Mouse (Mus musculus) neural tube, embryonic 14.5 days (tissue): ENCODE data around the gene Insrr. TPM values are rescaled to one million over a fixed set of nuclear protein-coding genes. Genes with fewer than 3 reads are reported as not detected.

Source experiments
- ATAC-seq: fragments of 200-750 bp; cut with Nextera tagmentation; 2 replicates; pipeline ENCODE4 v1.8.0; 2017; ENCODE audit warnings: low read depth, mild to moderate bottlenecking, moderate TSS enrichment, moderate library complexity
- H3K27ac ChIP-seq: fragments of 300-500 bp; sonication (generic); 2 replicates; pipeline ENCODE4 v1.5.1; 2014; ENCODE audit warnings: low read depth, mild to moderate bottlenecking, control low read depth, low read length, moderate library complexity, mixed read lengths
- H3K27me3 ChIP-seq: fragments of 300-500 bp; sonication (generic); 2 replicates; pipeline ENCODE4 v1.6.1; 2014; ENCODE audit warnings: low read length; ENCODE audit not compliant: control insufficient read depth, insufficient read depth
- H3K36me3 ChIP-seq: fragments of 300-500 bp; sonication (generic); 2 replicates; pipeline ENCODE4 v1.6.1; 2014; ENCODE audit warnings: low read length, mixed read lengths; ENCODE audit not compliant: control insufficient read depth, insufficient read depth
- H3K4me1 ChIP-seq: fragments of 300-500 bp; sonication (generic); 2 replicates; pipeline ENCODE4 v1.6.1; 2014; ENCODE audit warnings: low read length; ENCODE audit not compliant: control insufficient read depth, insufficient read depth
- H3K4me2 ChIP-seq: fragments of 300-500 bp; sonication (generic); 2 replicates; pipeline ENCODE4 v1.6.1; 2014; ENCODE audit warnings: mild to moderate bottlenecking, low read depth, low read length, control low read depth
- H3K4me3 ChIP-seq: fragments of 300-500 bp; sonication (generic); 2 replicates; pipeline ENCODE4 v1.5.1; 2014; ENCODE audit warnings: low read depth, low read length, control low read depth, mixed read lengths
- H3K9ac ChIP-seq: fragments of 300-500 bp; sonication (generic); replicated peaks from 2 replicates; pipeline ENCODE4 v1.6.1; 2014; ENCODE audit warnings: low read depth, mild to moderate bottlenecking, control low read depth, low read length, mixed read lengths
- H3K9me3 ChIP-seq: fragments of 300-500 bp; sonication (generic); 2 replicates; pipeline ENCODE4 v1.6.1; 2016; ENCODE audit warnings: low read length; ENCODE audit not compliant: control insufficient read depth
- WGBS: fragments of 180-500 bp; shearing (Covaris S2); extraction: QIAGEN DNeasy Blood & Tissue Kit; methylation state at CpG from one replicate; pipeline ENCODE4 v1.1.7; 2014; 5-methylcytosine and 5-hydroxymethylcytosine counted together
- polyA plus RNA-seq: library from polyadenylated mRNA; unstranded; fragments of >200 nt; fragmentation: Nextera tagmentation; extraction: Ambion mirVana; gene quantifications from 2 replicates; pipeline ENCODE4 v1.2.1, GENCODE M21; 2014

Insrr gene
- polyA plus RNA-seq, 1 experiment from 2014 or later, result 0.27 TPM

GRCm38 (mm10) chr3:87761408-87762375 is 35.1 kb upstream of the Insrr start:
- no peak overlapping the region for H3K4me3 ChIP-seq
- H3K9ac ChIP-seq, result no peak overlapping the region
- no peak for ATAC-seq
- H3K9me3 ChIP-seq, result no peaks in the 10 kb centered on the region
- WGBS, result 84% methylated on average over 20 of the region's 20 CpGs
- no peaks in the 10 kb centered on the region for H3K27me3 ChIP-seq
- no peaks in the 10 kb centered on the region for H3K4me1 ChIP-seq
- no peak overlapping the region for H3K4me2 ChIP-seq
- no peaks in the 10 kb centered on the region for H3K36me3 ChIP-seq
- H3K27ac ChIP-seq, result no peak overlapping the region

GRCm38 (mm10) chr3:87763202-87763601 is 33.5 kb upstream of the Insrr start:
- Histone ChIP-seq H3K9ac (no peak overlapping the region), H3K27ac (no peak overlapping the region), H3K4me1 (no peaks in the 10 kb centered on the region), H3K36me3 (no peaks in the 10 kb centered on the region), H3K9me3 (no peaks in the 10 kb centered on the region), H3K27me3 (no peaks in the 10 kb centered on the region), H3K4me2 (no peak overlapping the region), H3K4me3 (no peak overlapping the region)
- 67% methylated on average over 4 of the region's 4 CpGs for WGBS
- no peak for ATAC-seq

- Histone ChIP-seq H3K4me2 (no peak overlapping the region), H3K9ac (no peak overlapping the region), H3K36me3 (no peaks in the 10 kb centered on the region), H3K4me3 (no peak overlapping the region), H3K27me3 (no peaks in the 10 kb centered on the region), H3K4me1 (no peaks in the 10 kb centered on the region), H3K27ac (no peak overlapping the region), H3K9me3 (no peaks in the 10 kb centered on the region)
- ATAC-seq, result no peak; the same call in 1 of the 2 replicates
- 20% methylated on average over 13 of the region's 15 CpGs for WGBS
Observed at GRCm38 (mm10) chr3:87763683-87764289, 33.0 kb upstream of the Insrr start.

- no peak overlapping the region for H3K4me3 ChIP-seq
- no peaks in the 10 kb centered on the region for H3K36me3 ChIP-seq
- no peak overlapping the region for H3K27ac ChIP-seq
- no peak overlapping the region for H3K9ac ChIP-seq
- no peak overlapping the region; the same call in 1 of the 2 replicates for H3K4me2 ChIP-seq
- ATAC-seq, result no peak
- H3K27me3 ChIP-seq, result no peaks in the 10 kb centered on the region
- no peaks in the 10 kb centered on the region for H3K4me1 ChIP-seq
- 35% methylated on average over 10 of the region's 10 CpGs for WGBS
- no peaks in the 10 kb centered on the region for H3K9me3 ChIP-seq
Observed at GRCm38 (mm10) chr3:87764506-87764905, 32.2 kb upstream of the Insrr start.

- no peak for ATAC-seq
- Histone ChIP-seq H3K36me3 (no peaks in the 10 kb centered on the region), H3K4me2 (no peak overlapping the region), H3K27me3 (no peaks in the 10 kb centered on the region), H3K4me3 (no peak overlapping the region), H3K9me3 (no peaks in the 10 kb centered on the region), H3K4me1 (no peaks in the 10 kb centered on the region), H3K27ac (no peak overlapping the region), H3K9ac (no peak overlapping the region)
- 20% methylated on average over 10 of the region's 10 CpGs for WGBS
Observed at GRCm38 (mm10) chr3:87765091-87765490, 31.7 kb upstream of the Insrr start.

- 69% methylated on average over 5 of the region's 5 CpGs for WGBS
- no peak overlapping the region for H3K9ac ChIP-seq
- no peaks in the 10 kb centered on the region for H3K27me3 ChIP-seq
- no peaks in the 10 kb centered on the region for H3K9me3 ChIP-seq
- H3K4me3 ChIP-seq, result no peak overlapping the region
- H3K4me2 ChIP-seq, result 0 out of 2 replicates have a peak overlapping the region, but pooled peaks have one; percentile 12
- ATAC-seq, result no peak
- H3K36me3 ChIP-seq, result no peaks in the 10 kb centered on the region
- no peak overlapping the region for H3K27ac ChIP-seq
- H3K4me1 ChIP-seq, result no peaks in the 10 kb centered on the region
Observed at GRCm38 (mm10) chr3:87765631-87766283, 31.0 kb upstream of the Insrr start.

GRCm38 (mm10) chr3:87766284-87766667 is 30.5 kb upstream of the Insrr start:
- no peak overlapping the region for H3K9ac ChIP-seq
- no peaks in the 10 kb centered on the region for H3K27me3 ChIP-seq
- H3K27ac ChIP-seq, result no peak overlapping the region
- no peak overlapping the region for H3K4me3 ChIP-seq
- 89% methylated on average over 3 of the region's 3 CpGs for WGBS
- no peaks in the 10 kb centered on the region for H3K36me3 ChIP-seq
- H3K4me2 ChIP-seq, result 0 out of 2 replicates have a peak overlapping the region, but pooled peaks have one; percentile 12
- ATAC-seq, result no peak
- H3K4me1 ChIP-seq, result no peaks in the 10 kb centered on the region
- H3K9me3 ChIP-seq, result no peaks in the 10 kb centered on the region

- Histone ChIP-seq H3K27me3 (no peaks in the 10 kb centered on the region), H3K36me3 (no peaks in the 10 kb centered on the region), H3K27ac (no peak overlapping the region), H3K4me2 (peak overlapping the region; percentile 32; the same call in 1 of the 2 replicates), H3K4me1 (no peaks in the 10 kb centered on the region), H3K9ac (0 out of 2 replicates have a peak overlapping the region, but pooled peaks have one; percentile 16), H3K4me3 (0 out of 2 replicates have a peak overlapping the region, but pooled peaks have one; percentile 13), H3K9me3 (no peaks in the 10 kb centered on the region)
- WGBS, result 79% methylated on average over 8 of the region's 8 CpGs
- ATAC-seq, result no peak
Observed at GRCm38 (mm10) chr3:87767764-87768163, 29.0 kb upstream of the Insrr start.
